Mouse (Mus musculus) C2C12 (cell line): ENCODE data around the gene Tmem213.

ENCODE experiments used
- CEBPB ChIP-seq: IDR thresholded peaks from one replicate; pipeline ENCODE4 v1.6.1; 2011; ENCODE audit warnings: low read depth, mild to moderate bottlenecking, control low read depth, moderate library complexity
- CTCF ChIP-seq: IDR thresholded peaks from one replicate; pipeline ENCODE4 v1.5.1; 2011; ENCODE audit not compliant: control insufficient read depth, insufficient read depth, insufficient read length
- MAX ChIP-seq: IDR thresholded peaks from one replicate; pipeline ENCODE4 v1.6.1; 2011; ENCODE audit warnings: mild to moderate bottlenecking, control low read depth
- MYOG ChIP-seq: IDR thresholded peaks from one replicate; pipeline ENCODE4 v1.6.1; 2011; ENCODE audit not compliant: control insufficient read depth, insufficient read length; ENCODE audit errors: extremely low read depth
- USF1 ChIP-seq: IDR thresholded peaks from one replicate; pipeline ENCODE4 v1.6.1; 2011; ENCODE audit warnings: low read depth, mild to moderate bottlenecking, control low read depth, moderate library complexity

GRCm38 (mm10) chr6:38124882-38125281 is 15.8 kb downstream of the Tmem213 start:
- TF ChIP-seq USF1 (no peak), CTCF (no peak), MAX (no peak), CEBPB (no peak), MYOG (no peak)
